Mouse (Mus musculus) left cerebral cortex, postnatal 36 days (tissue): ENCODE measurements around the gene Thy1. TPM values are rescaled to one million over a fixed set of nuclear protein-coding genes. Genes with fewer than 3 reads are reported as not detected.

Source experiments
- DNase-seq, 2 experiments: peaks; one replicate each; pipeline ENCODE4 v3.0.0; 2021 to 2022; ENCODE audit warnings: low spot score in 2 of 2, mixed read lengths in 1 of 2
- intact Hi-C: fragments of 180-260 bp; cut with DNase I; formaldehyde crosslinking; loops from one replicate; pipeline ENCODE4 v1.15.1; 2025
- total RNA-seq, 2 experiments: library from RNA; stranded (reverse); gene quantifications; 2 replicates each; pipeline ENCODE4 v1.2.3; 2021

Thy1 gene
- total RNA-seq: 100 to 1,000 TPM; 821 to 972 TPM

DNA sequence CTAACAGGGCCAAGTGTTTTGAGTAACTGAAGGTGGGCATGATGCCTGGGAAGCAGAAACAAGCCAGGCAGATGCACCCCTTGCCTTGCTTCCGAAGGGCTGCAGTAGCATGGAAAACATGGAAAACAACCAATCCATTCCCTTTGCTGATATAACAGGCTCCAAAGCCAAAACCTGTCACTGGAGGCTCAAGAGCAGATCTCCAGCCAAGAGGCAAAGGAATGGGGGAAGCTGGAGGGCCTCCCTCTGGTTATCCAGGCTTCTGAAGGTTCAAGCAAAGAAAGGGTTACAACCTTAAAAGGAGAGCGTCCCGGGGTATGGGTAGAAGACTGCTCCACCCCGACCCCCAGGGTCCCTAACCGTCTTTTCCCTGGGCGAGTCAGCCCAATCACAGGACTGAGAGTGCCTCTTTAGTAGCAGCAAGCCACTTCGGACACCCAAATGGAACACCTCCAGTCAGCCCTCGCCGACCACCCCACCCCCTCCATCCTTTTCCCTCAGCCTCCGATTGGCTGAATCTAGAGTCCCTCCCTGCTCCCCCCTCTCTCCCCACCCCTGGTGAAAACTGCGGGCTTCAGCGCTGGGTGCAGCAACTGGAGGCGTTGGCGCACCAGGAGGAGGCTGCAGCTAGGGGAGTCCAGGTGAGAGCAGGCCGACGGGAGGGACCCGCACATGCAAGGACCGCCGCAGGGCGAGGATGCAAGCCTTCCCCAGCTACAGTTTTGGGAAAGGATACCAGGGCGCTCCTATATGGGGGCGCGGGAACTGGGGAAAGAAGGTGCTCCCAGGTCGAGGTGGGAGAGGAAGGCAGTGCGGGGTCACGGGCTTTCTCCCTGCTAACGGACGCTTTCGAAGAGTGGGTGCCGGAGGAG, at the start of gene Thy1:
Gene Thy1, plus strand, starts transcription at position 549 of the 872 bp plus-strand sequence.
- peak; percentile 76 to 82 for DNase-seq
- intact Hi-C loops: loop anchor here (2.0 to 5.0 kb wide), 2 partner anchors 24 to 41 kb away; partner anchors contain the start of gene Usp2

GRCm38 (mm10) chr9:43997681-43998080, 45.5 kb upstream of the Thy1 start:
- intact Hi-C loops: no loop called here
- no peak for DNase-seq

GRCm38 (mm10) chr9:43998851-43999250, 44.3 kb upstream of the Thy1 start:
- intact Hi-C loops: no loop called here
- no peak for DNase-seq

DNA sequence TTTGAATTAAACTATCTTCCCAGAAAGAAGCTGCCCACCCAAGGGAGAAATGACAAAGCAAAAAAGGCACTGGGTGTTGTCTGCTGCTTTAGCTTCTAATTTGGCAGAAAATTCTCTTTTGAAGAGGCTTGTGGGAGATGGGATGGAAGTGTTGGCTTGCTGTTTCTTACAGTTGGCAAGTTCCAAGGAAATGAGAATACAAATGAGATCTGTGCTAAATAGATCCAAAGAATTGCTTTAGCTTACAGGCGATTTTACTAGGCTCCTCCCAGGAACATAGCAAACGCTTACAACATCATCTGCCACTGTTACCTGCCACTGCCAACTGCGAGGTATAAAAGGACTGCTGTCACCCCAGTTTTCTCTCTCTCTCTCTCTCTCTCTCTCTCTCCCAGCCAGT, 38.8 kb upstream of the Thy1 start:
- DNase-seq: peak in 1 of 2 experiments; percentile 37
- intact Hi-C loops: loop anchor here (5.0 kb wide), 1 partner anchor 38 kb away; the partner anchor contains the start of gene Thy1

DNA sequence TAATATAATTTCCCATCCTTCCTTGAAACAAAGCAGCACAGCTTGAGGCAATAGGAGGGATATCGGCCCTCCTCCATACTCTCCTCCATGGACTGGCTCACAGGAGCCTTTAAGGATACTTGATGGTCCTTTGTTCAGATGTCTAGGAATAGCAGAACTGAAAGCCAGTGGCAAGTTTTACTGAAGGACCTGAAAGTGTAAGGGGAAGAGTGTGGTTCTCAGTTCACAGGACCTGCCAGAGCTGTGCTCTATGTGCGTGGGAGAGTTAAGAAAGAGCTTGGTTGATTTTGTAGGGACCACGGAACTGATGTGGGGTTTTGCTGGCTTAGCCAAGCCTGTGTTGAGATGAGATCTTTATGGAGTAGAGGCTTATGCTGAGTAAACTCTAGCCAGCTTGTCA, 37.9 kb upstream of the Thy1 start:
- intact Hi-C loops: no loop called here
- DNase-seq: no peak

GRCm38 (mm10) chr9:44007323-44007722, 35.9 kb upstream of the Thy1 start:
- intact Hi-C loops: no loop called here
- DNase-seq: no peak

DNA sequence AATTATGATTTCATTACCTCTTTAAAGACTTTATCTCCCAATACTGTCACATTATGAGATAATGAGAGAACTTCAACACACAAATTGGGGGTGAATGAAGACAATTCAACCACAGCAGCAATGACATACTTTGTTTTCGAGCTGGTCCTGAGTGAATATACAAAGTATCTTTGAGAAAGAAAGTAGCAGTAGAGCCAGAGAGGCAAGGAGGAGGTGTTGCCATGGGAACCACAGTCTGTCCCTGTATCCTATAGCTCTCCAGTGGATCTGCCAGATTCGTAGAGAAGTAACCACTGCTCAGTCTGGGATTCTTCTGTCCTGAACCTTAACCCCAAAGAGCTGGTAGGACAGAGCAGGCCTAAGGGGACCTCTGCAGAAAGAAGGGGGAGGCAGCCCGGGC, 35.2 kb upstream of the Thy1 start:
- peak in 1 of 2 experiments; percentile 31 for DNase-seq
- intact Hi-C loops: no loop called here

DNA sequence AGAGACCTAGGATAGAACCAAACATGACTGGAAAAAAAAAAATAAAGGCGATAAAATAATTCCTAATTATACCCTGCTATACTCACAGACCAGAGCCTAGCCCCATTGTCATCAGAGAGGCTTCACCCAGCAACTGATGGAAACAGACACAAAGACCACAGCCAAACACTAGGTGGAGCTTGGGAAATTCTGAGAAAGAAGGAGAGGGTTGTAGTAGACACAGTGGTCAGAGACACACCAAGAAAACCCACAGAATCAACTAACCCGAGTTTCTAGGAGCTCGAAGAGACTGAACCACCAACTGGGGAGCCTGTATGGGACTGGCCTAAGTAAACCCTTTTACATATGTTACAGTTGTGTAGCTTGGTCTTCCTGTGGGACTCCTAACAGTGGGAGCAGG, 32.3 kb upstream of the Thy1 start:
- no peak for DNase-seq
- intact Hi-C loops: no loop called here

DNA sequence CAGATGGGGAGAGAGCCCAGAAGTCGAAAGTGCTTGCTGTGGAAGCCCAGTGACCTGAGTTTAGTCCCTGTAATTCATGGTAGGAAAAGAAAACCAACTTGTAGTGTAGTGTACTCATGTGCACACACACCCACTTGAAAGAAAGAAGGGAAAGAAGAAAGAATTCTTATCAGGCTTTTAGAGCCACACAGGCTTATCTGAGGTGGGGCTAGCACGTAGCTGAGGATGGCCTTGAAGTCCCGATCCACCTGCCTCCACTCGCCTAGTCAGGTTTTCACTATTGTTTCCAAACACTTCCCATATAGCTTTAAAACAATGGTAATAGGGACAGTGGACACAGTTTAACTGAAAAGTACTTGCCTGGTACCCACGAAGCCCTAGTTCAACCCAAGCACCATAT, 31.5 kb upstream of the Thy1 start:
- DNase-seq: no peak
- intact Hi-C loops: no loop called here

DNA sequence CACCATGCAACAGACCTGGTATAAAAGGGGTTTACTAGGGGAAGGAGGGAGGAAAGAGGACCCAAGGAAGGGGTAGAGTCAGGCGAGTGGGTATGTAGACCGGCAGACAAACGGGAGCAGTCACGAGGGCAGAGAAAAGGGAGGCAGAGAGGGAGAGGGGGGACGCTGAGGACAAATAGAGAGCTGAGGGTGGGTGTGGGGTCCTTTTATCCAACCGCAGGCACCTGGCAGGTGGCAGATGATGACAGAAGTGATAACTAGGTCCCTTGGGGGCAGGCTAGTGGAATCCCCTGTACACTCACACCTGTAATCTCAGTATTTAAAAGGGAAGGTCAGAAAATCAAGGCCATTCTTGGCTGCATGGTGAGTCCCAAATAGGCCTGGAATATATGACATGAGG, 31.0 kb upstream of the Thy1 start:
- intact Hi-C loops: no loop called here
- no peak for DNase-seq

GRCm38 (mm10) chr9:44012761-44013301, 30.4 kb upstream of the Thy1 start:
- intact Hi-C loops: no loop called here
- no peak for DNase-seq

DNA sequence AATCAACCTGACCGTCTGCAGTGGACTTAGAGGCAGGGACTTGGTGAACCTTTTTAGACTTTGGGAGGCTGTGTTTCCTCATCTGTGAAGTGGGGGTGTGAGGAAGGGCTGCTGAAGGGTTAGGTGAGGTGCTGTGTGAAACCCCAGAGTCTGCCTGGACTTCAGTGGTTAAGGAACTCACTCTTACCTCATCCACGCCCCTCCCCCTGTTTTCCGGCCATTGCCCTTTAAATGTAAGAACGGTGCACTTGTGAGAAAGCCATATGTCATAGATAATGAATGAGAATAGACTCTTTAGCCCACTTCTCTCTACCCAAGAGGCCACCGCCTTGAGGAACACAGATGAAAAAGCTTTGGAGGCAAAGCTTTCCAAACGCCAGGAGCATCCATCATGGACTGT, 29.4 kb upstream of the Thy1 start:
- intact Hi-C loops: no loop called here
- no peak for DNase-seq

DNA sequence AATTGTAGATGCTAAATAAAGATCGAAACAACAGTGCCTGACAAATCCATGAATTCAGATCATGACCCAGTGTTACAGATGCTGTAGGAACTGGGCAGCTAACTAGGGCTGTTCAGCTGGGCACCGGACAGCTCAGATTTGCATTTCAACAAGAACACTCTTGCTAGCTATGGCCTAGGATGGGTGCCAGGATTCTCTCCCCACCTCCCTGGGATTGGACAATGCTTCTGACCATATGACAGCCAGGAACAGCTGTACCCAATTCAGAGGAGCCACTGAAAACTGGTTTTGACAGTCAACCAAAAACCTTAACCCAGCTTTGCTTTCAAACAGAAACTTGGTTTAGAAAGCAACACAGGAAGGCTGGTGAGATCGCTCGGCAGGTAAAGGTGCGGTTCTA, 26.9 kb upstream of the Thy1 start:
- no peak for DNase-seq
- intact Hi-C loops: no loop called here

DNA sequence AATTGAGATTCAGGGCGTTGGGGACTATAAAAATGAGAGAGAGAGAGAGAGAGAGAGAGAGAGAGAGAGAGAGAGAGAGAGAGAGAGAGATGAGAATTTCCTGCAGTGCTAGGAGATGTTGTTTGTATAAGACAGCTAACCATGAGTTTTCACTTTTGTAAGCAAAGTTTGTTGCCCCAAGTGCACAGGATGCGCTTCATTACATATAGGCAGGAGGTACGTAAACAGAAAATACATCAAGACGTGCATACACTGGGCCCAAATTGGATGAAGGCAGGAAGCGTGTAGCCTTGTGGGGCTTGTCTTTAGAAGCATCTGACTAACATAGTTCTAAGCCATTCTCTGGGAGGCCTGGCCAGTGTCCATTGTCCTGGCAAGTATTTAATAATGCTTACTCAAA, 25.3 kb upstream of the Thy1 start:
- intact Hi-C loops: no loop called here
- DNase-seq: no peak

GRCm38 (mm10) chr9:44020001-44020400, 23.2 kb upstream of the Thy1 start:
- intact Hi-C loops: no loop called here
- no peak for DNase-seq

GRCm38 (mm10) chr9:44022100-44022847, 20.9 kb upstream of the Thy1 start:
- intact Hi-C loops: no loop called here

GRCm38 (mm10) chr9:44024096-44024495, 19.1 kb upstream of the Thy1 start:
- no peak for DNase-seq
- intact Hi-C loops: no loop called here

More at GRCm38 (mm10) chr9:44022100-44022847, 20.9 kb upstream of the Thy1 start:
- DNase-seq: no peak

- intact Hi-C loops: no loop called here
- DNase-seq: no peak
Measured at GRCm38 (mm10) chr9:44029580-44030236, 13.5 kb upstream of the Thy1 start.

DNA sequence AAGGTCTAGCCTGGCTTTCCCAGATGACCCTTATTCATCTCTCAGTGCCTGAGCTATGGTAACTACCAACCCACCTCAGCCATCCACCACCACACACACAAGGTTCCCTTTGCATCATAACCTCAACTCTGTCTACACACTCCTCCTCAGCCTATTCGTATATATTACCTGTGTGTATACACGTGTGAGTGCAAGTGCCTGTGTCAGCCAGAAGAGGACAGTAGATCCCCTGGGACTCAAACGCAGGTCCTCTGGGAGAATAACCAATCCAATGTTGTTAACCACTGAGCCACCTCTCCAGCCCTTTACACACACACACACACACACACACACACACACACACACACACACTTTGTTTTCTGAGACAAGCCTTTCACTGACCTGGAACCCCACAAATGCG, 12.5 kb upstream of the Thy1 start:
- no peak for DNase-seq
- intact Hi-C loops: no loop called here

GRCm38 (mm10) chr9:44031079-44031478, 12.1 kb upstream of the Thy1 start:
- no peak for DNase-seq
- intact Hi-C loops: no loop called here
